Mouse (Mus musculus): Measurements from ENCODE around the gene Myo18b.

The Myo18b gene

DNA sequence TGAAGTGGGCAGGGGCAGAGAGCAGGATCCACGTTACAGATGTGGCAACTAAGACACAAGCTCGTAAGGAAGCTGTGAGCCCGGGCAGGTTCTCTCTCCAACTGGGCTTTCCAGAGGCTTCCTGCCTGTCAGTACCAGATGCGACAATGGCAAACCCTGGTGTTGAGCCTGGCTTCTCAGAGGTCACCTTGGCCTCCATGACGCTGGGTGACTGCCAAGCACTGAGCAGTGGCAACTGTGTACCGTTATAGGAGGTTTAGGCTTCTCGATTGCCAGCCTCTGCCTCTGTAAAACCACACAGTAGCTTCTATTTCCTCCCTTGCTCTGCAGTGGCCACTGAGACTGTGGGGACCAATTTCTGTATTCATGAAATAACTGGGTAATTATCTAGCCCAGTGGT is 81.1 kb downstream of the Myo18b start:
- no peak for DNase-seq (ENCODE audit: low spot score)

DNA sequence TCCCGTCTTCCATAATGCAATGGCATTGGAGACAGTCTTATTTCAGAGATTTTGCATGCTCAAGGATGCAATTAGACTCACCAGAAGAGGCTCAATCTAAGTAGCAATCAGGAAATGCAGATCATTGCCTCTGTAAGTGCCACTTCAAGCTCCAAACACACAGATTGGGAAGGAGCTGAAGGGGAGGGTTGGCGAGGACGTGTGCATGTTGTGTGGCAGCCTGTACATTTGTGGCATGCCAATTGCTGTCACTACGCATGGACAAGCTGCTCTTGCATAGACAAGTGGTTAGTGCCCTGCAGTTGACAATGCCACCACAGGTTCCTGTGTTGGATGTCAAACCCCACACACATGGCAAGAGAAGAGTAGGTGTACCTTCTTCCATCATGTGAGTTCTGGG is 88.5 kb downstream of the Myo18b start:
- DNase-seq (ENCODE audit: low spot score), result no peak

DNA sequence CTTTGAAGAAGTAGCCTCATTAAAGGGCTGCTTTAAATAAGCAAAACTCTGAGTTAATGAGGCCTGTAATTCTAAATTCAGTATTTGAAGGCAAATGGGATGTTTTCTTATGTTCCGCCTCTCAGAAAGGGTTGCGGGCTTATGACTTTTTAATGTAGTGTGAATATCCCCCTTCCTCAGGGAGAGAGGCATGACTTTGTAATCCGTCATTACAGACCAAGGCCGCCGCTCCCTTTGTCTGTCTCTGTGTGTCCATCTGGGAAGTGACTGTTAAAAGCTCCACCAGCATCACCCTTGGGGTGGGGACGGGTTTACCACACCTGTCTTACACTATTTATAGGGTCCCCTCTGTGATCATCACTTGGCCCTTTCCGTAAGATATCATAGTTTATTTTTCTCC is 100.1 kb downstream of the Myo18b start:
- no peak for DNase-seq (ENCODE audit: low spot score)

DNA sequence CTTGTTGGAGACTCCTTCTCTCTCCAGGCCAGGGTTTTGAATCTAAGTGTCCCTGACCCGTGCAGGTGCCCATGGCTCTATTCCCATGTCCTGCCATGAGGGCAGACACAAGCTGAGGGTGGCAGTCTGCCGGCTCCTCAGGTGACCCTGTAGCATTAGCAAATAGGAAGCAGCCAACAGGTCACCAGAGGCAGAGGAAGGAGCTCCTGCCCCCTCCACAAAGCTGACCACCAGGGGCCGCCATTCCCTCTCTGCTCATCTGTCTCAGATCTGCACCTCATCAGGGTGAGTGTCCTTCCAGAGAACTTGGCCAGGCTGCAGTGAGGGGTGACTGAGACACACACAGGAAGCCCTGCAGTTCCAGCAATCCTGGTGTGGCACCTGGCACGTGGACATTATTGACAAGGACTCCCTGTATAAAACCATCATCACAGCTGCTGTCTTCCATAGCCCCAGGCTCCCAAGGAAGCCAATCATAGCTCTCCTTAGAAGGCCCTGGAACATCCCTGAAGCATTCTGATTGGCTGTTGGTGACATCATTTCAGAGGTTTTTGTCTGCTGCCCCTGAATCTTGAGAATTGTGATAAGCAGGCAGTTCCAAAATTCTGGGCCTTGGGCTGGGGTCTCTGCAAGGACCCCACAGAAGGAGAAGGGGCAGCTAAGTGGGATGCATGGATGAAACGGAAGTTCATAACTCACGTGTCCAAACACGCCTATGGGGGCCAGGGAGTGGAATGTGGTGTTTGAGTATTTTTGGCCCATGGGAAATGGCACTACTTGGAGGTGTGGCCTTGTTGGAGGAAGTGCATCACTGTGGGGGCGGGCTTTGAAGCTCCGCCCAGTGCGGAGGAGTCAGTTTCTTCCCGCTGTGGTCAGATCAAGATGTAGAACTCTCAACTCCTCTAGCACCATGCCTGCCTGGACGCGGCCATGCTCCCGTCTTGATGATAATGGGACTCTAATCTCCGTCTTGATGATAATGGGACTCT is 104.1 kb downstream of the Myo18b start:
- no peak for DNase-seq (ENCODE audit: low spot score)

DNA sequence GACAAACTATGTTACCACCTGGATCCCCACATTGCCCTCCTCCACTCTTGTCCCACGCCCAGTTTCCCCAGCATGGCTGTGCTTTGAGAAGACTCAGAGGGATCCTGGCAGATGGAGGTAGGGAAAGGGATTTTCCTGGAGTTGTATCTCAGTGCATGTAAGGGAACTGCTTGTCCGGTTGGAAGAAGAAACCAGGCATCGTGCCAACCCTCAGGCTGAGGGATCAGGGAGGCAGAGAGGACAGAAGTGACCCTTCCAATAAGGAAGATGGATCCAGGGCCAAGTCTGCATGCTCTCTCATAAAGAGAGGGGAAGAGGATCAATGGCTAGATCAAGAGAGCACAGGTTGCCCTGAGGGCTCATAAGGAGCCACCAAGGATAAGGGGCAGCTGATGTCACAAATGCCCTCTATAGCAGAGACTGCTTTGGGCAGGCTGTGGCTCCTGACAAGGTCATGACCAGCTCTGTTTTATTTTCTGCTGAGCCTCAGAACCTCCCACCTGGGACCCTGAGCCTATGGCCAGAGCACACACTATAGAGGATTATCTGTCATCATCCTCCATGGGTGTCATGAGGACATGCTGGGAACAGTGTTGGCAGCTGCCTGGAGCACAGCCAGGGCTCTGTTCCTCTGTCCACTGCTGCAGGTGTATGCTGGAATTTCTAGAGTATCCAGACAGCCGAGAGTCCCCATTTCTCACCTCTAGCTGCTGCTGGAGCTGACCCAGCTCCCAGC is 105.6 kb downstream of the Myo18b start:
- no peak for DNase-seq (ENCODE audit: low spot score)

DNA sequence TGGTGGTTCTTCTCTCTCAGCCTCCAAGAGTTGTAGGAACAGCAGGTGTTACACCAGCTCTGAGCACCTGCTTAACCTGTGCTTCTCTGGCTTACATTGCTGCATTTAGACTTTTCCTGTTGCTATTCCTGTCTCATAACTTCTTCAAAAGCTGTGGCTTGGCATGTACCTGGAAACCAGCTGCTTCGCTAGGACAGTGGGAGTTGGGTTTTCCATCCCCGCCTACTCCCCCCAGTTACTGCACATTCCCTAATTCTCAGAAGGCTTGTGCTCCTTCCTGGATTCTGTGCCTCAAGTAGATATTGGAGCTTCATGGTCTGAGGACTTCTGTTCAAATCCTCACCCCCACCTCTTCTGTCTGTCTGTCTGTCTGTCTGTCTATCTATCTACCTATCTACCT is 107.7 kb downstream of the Myo18b start:
- DNase-seq (ENCODE audit: low spot score), result no peak

DNA sequence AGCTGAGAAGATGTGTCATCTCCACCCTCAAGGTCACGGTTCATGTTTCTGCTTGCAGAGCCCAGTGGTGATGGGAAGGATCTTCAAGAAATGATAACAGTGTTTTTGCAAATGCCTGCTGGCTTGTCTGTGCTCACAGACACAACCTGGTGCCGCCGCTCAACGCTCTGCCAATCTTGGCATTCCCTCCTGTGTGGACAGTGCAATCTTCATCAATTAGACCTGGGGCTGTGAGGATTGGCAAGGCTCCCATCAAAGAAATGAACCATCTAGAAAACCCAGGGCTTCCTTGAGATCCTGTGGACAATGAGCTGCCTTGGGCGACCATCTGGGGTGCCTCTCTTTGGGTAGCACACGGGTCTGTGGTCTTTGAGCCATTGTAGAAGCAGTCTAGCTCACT is 109.4 kb downstream of the Myo18b start:
- DNase-seq (ENCODE audit: low spot score), result no peak

DNA sequence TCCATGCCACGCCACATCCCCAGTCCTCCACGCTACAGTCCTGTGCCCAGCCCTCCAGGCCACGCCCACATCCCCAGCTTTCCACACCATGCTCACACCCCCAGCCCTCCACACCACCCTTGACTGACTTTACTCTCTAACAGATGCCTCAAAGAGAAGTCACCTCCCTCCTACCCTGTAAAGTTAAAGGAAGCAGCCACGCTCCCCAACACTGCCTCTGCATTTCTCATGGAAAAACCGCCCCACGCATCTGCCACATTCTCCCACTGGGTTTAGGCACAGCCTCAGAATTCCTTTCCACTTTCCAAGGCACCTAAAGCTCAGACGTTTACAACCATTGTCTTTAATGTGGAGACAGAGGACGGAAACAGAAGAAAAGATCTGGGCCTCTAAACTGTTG is 110.1 kb downstream of the Myo18b start:
- DNase-seq (ENCODE audit: low spot score), result no peak

DNA sequence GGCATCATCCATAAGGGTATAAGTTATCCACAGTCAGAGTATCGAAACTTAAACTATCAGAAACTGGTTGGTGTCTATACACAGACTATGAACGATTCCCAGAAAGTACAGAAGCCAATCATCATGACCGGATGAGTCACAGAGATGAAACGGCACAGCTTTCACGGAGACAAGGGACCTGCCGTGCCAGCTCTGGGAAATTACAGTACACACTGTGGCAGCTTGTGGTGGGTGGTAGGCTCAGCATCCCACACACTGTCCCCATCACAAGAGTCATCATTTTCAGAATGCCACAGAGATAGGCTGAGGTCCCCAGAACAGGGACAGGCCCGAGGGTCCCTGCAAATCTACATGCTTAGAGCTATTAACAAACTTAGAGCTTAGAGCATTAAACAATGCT is 114.4 kb downstream of the Myo18b start:
- no peak for DNase-seq (ENCODE audit: low spot score)

DNA sequence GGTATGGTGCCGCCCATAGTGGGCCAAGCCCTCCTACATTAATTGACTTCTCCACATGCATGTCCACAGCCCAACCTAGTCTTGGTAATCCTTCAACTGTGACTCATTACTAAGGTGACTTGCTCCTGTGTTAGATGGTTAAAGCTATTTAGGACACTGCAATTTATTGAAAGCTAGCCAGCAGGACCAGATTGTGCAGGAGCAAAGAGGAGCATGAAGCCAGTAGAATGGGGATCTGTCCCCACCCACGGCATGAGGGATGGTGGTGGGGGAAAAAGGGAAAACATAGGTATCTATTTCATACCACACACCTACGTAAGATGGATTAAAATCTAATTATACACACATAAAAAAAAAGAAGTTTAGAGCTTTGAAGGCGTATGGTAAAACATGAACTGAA is 114.9 kb downstream of the Myo18b start:
- no peak for DNase-seq (ENCODE audit: low spot score)

DNA sequence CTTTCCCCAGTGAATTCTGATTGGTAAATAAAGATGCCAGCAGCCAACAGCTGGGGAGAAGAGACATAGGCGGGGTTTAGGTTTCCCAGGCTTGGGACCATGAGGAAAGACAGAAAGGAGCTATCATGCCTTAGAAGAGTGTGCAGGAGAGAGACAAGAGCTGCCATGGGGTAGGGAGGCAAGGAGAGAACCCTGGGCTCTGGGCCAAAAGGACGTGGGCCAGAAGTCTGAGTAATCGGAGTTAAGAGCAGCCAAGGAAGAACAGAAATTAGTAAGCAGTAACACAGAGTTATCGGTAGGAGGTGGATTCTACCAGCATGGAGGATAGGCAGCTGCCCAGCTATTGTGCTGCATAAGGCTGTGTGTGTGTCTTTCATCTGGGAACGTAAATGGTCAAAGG is 115.8 kb downstream of the Myo18b start:
- no peak for DNase-seq (ENCODE audit: low spot score)

DNA sequence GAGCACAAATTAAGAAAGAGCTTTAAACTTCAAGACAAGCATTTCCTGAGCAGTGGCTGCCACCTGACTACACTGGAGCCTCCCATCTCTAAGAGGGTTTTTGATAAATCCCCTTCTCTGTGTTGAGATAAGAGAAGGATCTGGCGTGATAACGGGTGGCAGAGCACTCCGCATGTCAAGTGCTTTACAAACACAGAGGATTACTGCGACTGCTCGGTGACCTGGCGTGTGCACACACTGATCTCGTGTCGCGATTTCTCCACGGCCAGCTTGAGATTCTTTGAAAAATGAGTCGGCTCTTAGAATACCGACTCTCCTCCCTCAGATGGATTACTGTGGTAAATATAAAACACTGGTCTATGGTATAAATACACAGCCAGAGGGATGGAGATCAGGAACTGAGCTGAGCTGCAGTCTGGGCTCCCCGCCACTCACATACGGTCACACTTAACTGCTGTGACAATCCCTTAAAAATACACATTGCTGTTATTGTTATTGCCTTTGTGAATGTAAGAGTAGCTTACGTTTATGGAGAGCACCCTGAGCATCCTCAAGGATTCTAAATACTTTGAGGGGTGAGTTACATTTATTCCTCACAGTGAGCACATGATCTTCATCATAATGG is 119.3 kb downstream of the Myo18b start:
- DNase-seq (ENCODE audit: low spot score), result no peak

DNA sequence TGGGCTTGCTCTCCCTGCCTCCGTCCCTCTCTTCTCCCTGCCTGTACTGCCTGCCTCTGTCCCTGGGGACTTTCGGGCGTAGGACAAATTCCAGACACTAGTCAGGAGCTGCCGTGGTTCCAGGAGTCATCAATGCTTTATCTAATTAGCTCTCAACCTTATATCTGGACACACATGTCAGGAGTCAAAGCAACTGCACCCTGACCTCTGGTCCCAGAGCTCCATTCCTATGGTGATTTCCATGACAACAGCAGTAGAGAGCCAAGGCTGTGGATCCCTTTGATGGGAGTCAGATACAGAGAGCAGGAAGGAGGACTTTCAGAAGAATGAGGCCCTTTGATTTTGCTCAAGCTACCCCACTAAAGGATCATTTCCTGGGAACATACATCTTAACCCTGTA is 122.7 kb downstream of the Myo18b start:
- DNase-seq (ENCODE audit: low spot score), result peak; percentile 45

DNA sequence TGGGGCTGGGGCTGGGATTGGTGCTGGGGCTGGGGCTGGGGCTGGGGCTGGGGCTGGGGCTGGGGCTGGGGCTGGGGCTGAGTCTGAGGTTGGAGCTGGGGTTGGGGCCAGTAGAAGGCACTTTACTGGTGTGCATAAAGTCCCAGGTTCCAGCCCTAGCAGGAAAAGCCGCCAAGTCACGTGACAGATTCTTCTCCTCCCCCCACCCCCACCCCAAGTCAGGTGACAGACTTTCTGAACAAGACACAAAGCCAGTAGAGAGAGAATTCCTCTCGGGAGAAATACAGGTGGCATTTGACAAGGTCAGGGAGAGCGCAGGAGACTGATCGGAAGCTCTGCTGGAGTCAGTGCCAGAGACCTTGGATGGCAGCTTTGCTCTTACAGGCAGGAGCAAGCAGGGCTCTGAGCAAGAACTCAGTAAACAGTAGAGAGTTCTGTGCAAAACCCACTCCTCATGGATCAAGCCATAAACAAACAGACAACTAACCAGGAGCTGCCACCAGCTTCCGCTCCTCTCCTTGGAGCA is 124.7 kb downstream of the Myo18b start:
- DNase-seq (ENCODE audit: low spot score), result no peak

DNA sequence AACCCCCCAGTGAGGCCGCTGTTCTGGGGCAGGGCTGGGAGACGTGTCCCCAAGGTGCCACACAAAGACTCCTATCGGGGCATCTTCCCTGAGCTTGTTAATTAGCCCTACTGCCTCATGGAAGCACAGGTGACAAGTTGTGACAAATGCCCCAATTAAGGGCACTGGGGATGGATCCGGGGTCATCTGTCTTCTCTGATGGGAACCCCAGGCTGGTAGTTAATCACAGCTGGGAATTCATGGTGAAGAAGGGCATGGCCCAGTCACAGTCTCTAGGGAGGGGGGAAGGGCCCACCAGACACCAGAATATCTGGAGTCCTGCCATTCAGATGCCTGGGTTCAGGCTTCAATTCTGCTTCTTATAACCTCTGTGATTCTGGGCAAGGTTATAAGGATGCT is 126.4 kb downstream of the Myo18b start:
- DNase-seq (ENCODE audit: low spot score), result peak; percentile 55

DNA sequence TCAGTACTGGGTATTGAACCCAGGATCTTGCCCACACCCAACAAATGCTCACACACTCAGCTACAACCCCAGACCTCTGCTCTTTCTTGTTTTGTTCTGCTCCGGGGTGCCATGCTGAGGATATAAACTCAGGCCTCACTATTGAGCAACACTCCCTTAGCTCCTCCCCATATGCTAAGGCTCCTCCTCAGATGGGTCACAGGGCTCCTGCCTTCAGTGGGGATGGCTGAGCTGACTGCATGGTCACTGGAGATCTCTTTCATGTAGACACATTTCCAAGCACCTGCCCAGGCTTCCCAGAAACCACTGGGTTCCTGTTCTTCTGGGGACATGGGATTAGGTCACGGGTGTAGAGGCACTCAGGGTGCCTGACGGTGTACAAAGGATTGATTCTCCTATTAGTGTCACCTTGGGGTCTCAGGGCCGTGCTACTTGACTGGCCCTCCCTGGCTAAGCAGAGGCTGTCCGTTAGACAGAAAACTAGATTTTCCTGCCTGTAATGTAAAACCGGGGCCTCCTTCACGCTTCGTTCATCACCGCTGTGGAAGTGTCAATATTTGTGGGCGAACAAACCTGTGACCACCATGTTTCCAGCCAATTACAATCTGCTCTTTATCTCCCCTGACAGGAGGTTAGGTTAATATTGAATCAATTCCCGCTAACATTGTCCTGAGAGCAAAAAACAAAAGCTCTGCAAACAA is 127.0 kb downstream of the Myo18b start:
- peak; percentile 29 for DNase-seq (ENCODE audit: low spot score)

DNA sequence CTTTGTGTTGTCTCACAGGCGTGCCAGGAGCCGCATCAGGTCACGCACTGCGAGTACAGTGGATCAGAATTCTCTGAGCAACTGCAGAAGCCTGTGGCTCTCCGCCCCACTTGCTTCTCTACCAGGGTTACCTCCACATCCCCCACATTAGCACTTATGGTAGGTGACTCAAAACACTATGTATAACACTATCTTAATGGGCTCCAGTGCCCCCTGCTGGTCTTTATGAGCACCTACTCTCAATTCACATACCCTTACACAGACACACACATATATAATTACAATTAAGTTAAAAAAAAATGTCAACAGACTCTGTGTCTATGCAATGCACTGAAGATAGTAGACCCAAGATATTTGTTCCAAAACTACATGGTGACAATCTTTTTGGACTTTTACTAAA is 127.6 kb downstream of the Myo18b start:
- no peak for DNase-seq (ENCODE audit: low spot score)

DNA sequence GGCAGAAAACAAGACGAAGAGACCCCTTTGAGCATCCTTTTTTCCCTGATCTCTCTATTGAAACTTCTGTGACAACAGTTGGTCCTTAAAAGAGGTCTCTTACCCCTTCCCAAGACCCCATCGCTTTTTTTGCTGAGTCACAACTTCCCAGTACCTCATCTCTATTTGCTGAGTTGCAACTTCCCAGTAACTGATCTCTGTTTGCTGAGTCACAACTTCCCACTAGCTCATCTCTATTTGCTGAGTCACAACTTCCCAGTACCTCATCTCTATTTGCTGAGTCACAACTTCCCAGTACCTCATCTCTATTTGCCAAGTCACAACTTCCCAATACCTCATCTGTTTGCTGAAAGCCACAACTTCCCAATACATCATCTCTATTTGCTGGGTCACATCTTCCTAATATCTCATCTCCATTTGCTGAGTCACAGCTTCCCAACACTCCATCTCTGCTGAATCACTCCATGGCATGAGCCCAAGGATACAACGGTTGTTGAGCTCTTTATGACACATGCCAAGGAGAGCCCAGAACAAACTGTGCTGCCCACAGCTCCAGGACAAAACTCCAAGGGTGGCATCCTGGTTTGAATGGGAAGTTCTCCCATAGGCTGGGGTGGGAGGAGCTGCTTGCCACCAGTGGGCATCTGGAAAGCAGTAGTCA is 134.6 kb downstream of the Myo18b start:
- no peak for DNase-seq (ENCODE audit: low spot score)

DNA sequence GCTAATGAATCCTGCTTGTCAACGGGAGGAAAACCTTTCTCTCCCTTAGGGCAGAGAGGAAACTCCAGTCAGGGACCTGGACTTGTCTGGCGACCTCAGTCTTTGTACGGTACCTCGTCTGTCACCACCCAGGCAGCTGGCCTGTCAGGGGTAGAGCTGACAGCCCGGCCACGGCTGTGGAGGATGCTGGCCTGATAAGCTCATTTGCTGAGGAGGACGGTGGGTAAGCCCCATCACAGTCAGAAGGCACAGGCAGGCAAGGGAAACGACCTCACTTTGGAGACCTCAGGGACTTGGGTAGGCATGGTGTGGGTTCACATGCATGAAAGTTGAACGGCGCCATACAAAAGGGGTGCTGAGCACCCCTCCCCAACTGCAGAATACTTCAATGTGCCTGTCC is 140.6 kb downstream of the Myo18b start:
- DNase-seq (ENCODE audit: low spot score), result peak; percentile 10

DNA sequence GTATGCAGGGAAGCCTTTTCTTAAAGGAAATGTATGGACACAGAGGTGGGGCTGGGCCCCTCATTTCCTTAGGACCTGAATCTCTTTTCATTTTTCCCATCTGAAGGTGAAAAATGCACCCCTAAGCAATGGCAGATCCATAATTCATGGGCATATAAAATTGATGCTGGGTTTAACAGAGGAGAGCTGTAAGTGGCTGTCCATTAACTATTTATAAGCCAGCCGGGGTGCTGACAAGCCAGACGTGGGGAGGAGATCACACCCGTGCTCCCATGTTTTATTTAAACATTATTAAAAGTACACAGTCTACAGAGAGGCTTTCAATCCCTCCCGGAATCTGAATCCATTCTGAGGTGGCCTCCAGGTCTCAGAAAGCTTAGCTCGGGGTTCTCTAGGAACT is 146.5 kb downstream of the Myo18b start:
- no peak for DNase-seq (ENCODE audit: low spot score)

DNA sequence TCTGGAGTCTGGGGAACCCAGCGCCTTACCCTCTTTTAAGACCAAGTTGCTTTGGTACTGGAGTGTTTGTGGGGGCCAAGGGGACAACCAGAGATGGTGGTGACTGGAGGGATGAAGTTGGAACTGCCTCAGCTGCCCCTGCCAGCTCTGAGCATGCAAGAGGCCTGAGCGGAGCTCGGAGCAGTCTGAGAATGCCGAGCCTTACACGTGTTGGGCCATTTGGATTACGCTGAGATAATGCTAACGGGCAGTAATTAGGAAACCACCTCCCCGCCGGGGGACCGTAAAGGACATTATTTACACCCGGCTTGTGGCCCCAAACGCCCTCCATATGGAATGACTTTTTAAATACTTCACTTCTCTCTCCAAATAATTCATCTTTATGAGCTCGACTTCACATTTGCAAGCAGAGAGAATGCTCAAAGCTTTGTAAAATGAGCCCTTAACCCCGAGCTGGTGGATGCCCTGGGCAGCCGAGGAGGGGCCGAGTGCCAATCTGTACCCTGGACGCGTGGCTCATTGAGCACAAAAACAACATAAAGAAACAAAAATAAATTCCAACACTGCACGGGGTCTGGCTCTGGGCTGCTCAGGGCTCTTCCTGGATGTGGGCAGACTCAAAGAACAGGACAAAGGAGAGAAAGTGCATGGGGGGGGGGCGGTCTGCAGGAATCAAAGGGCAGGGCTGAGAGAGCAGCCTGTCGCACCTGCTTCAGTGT is 148.0 kb downstream of the Myo18b start:
- peak; percentile 46 for DNase-seq (ENCODE audit: low spot score)
